Mouse (Mus musculus): ENCODE measurements around the gene Cd38. TPM values are rescaled to one million over a fixed set of nuclear protein-coding genes. Genes with fewer than 3 reads are reported as not detected.
"Not testable (repeated sequence)": the region's sequence is repeated elsewhere in the genome, so short reads cannot be mapped to it uniquely, and the experiment has no call there.

Gene Cd38
- polyA plus RNA-seq, 1 experiment from 2014 or later = 37.7 TPM

- H3K9ac ChIP-seq (replicated peaks; ENCODE audit: low read length); H3K27ac ChIP-seq (ENCODE audit: low read length); H3K27me3 ChIP-seq (ENCODE audit: insufficient read depth, low read length); H3K9me3 ChIP-seq (ENCODE audit: low read length); H3K36me3 ChIP-seq (ENCODE audit: insufficient read depth, low read length); H3K4me3 ChIP-seq (ENCODE audit: low read length); H3K4me2 ChIP-seq (replicated peaks; ENCODE audit: low read depth, low read length); H3K4me1 ChIP-seq (ENCODE audit: insufficient read depth, low read length); ATAC-seq (ENCODE audit: low FRiP score, low TSS enrichment): not testable (repeated sequence)
- WGBS = 95% methylated on average over 4 of the region's 4 CpGs
These were observed 44.5 kb downstream of the Cd38 start, which contains the start of gene Gm7879 for GRCm38 (mm10) chr5:43912844-43913243. TSS of gene Gm7879 (plus strand) at chr5:43913144.

DNA sequence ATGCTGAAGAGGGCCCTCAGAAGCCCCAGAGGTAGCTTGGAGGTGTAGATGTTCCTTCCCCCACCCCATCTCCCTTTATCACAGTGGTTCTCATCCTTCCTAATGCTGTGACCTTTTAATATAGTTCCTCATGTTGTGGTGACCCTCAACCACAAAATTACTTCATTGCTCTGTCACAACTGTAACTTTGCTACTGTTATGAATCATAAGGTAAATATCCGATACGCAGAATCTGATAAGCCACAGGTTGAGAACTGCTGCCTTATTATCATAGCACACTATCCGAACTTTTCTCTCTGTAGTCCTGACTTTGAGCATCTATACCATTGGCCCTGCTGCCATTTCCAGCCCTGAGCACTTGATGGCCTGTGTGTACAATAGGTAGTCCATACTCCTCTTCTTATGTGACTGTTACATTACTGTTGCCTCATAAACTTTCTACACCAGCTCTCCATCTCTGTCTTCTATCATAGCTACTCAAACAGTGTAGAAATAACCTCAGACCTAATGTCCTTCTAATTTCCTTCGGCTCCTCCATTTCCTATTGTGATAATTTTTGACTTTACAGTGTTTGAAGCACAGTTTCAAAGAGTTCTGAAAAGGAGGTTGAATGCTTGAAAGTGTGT lies 47.0 kb downstream of the Cd38 start:
- no peak for ATAC-seq (ENCODE audit: low FRiP score, low TSS enrichment)
- 87% methylated on average over 4 of the region's 4 CpGs for WGBS
- Histone ChIP-seq H3K27me3 (ENCODE audit: insufficient read depth, low read length) (no peaks in the 10 kb centered on the region), H3K4me2 (replicated peaks; ENCODE audit: low read depth, low read length) (no peak overlapping the region), H3K27ac (ENCODE audit: low read length) (no peak overlapping the region), H3K9ac (replicated peaks; ENCODE audit: low read length) (no peak overlapping the region), H3K36me3 (ENCODE audit: insufficient read depth, low read length) (no peaks in the 10 kb centered on the region), H3K4me3 (ENCODE audit: low read length) (no peak overlapping the region), H3K9me3 (ENCODE audit: low read length) (0 out of 2 replicates have a peak, but pooled peaks cover 4% of the 10 kb centered on the region), H3K4me1 (ENCODE audit: insufficient read depth, low read length) (no peaks in the 10 kb centered on the region)

GRCm38 (mm10) chr5:43921877-43922276 lies 53.5 kb downstream of the Cd38 start:
- Histone ChIP-seq H3K27ac (ENCODE audit: low read length) (no peak overlapping the region), H3K27me3 (ENCODE audit: insufficient read depth, low read length) (no peaks in the 10 kb centered on the region), H3K9me3 (ENCODE audit: low read length) (no peaks in the 10 kb centered on the region), H3K4me3 (ENCODE audit: low read length) (no peak overlapping the region), H3K4me1 (ENCODE audit: insufficient read depth, low read length) (no peaks in the 10 kb centered on the region), H3K4me2 (replicated peaks; ENCODE audit: low read depth, low read length) (no peak overlapping the region), H3K9ac (replicated peaks; ENCODE audit: low read length) (no peak overlapping the region), H3K36me3 (ENCODE audit: insufficient read depth, low read length) (no peaks in the 10 kb centered on the region)
- WGBS = 92% methylated on average over 11 of the region's 11 CpGs
- no peak for ATAC-seq (ENCODE audit: low FRiP score, low TSS enrichment)

GRCm38 (mm10) chr5:43923933-43924332 lies 55.6 kb downstream of the Cd38 start:
- Histone ChIP-seq H3K36me3 (ENCODE audit: insufficient read depth, low read length) (no peaks in the 10 kb centered on the region), H3K27me3 (ENCODE audit: insufficient read depth, low read length) (no peaks in the 10 kb centered on the region), H3K9me3 (ENCODE audit: low read length) (no peaks in the 10 kb centered on the region), H3K27ac (ENCODE audit: low read length) (no peak overlapping the region), H3K9ac (replicated peaks; ENCODE audit: low read length) (no peak overlapping the region), H3K4me1 (ENCODE audit: insufficient read depth, low read length) (no peaks in the 10 kb centered on the region), H3K4me2 (replicated peaks; ENCODE audit: low read depth, low read length) (no peak overlapping the region), H3K4me3 (ENCODE audit: low read length) (no peak overlapping the region)
- no peak for ATAC-seq (ENCODE audit: low FRiP score, low TSS enrichment)
- 35% methylated on average over 4 of the region's 4 CpGs for WGBS

GRCm38 (mm10) chr5:43927729-43928128 lies 59.4 kb downstream of the Cd38 start:
- H3K4me3 ChIP-seq (ENCODE audit: low read length) = no peak overlapping the region
- H3K4me2 ChIP-seq (replicated peaks; ENCODE audit: low read depth, low read length) = no peak overlapping the region
- H3K4me1 ChIP-seq (ENCODE audit: insufficient read depth, low read length) = no peaks in the 10 kb centered on the region
- no peak for ATAC-seq (ENCODE audit: low FRiP score, low TSS enrichment)
- no peak overlapping the region for H3K9ac ChIP-seq (replicated peaks; ENCODE audit: low read length)
- no peak overlapping the region for H3K27ac ChIP-seq (ENCODE audit: low read length)
- H3K9me3 ChIP-seq (ENCODE audit: low read length) = no peaks in the 10 kb centered on the region
- H3K27me3 ChIP-seq (ENCODE audit: insufficient read depth, low read length) = no peaks in the 10 kb centered on the region
- no peaks in the 10 kb centered on the region for H3K36me3 ChIP-seq (ENCODE audit: insufficient read depth, low read length)

DNA sequence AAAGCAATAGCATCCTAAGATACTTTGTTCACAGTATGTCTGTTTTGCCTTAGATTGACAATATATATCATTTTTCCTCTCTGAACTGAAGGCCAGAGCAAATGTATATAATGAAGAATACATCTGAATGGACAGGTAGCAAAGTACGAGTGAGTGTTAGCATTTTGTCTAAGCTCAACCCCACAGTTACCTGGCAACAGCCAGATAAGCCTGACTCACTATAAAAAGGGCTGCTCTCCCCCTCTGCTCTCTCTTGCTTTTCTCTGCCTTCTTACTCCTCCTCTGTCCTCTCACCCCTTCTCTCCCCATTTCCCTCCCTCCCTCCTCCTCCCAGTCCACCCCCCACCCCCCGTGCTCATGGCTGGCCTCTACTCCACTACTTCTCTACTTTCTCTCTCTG lies 64.9 kb downstream of the Cd38 start:
- H3K4me3 ChIP-seq (ENCODE audit: low read length) = no peak overlapping the region
- H3K9ac ChIP-seq (replicated peaks; ENCODE audit: low read length) = no peak overlapping the region
- no peak overlapping the region for H3K4me2 ChIP-seq (replicated peaks; ENCODE audit: low read depth, low read length)
- H3K27me3 ChIP-seq (ENCODE audit: insufficient read depth, low read length) = no peaks in the 10 kb centered on the region
- 45% methylated on average over 2 of the region's 2 CpGs for WGBS
- no peaks in the 10 kb centered on the region for H3K4me1 ChIP-seq (ENCODE audit: insufficient read depth, low read length)
- H3K36me3 ChIP-seq (ENCODE audit: insufficient read depth, low read length) = no peaks in the 10 kb centered on the region
- no peak overlapping the region for H3K27ac ChIP-seq (ENCODE audit: low read length)
- ATAC-seq (ENCODE audit: low FRiP score, low TSS enrichment) = no peak
- no peaks in the 10 kb centered on the region for H3K9me3 ChIP-seq (ENCODE audit: low read length)

DNA sequence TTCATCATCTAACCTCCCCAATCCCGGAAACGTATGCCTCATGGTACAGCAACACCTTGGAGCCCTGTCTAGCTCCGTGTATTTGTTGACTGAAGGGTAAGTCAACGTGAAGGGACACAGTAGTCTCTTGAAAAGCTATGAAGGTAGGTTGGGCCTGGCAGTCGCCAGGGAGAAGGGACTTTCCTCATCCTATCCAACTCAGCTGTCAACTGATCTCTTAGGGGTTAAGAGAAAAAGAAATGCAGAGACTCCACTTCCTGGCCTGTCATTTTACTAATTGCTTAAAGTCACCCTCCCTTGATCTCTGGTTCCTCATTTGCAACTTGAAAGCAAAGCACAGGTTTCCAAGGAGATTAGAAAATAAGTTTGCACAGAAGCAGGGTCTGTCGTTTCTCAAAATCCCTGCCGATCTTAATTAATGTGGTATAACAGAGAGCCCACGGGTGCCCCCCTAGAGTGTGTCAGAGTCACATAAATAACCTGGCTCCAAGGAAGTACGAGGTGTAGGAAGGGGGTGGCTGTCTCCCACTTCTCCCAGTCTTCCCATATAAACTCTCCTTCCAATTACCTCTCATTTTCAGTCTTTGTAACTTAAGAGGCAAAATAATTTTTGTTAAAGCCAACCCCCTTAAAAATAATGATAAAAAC lies 79.1 kb downstream of the Cd38 start:
- H3K4me1 ChIP-seq (ENCODE audit: insufficient read depth, low read length) = peaks cover 25% of the 10 kb centered on the region
- no peaks in the 10 kb centered on the region for H3K27me3 ChIP-seq (ENCODE audit: insufficient read depth, low read length)
- peak overlapping the region; percentile 38; the same call in 1 of the 2 replicates for H3K4me3 ChIP-seq (ENCODE audit: low read length)
- H3K9me3 ChIP-seq (ENCODE audit: low read length) = no peaks in the 10 kb centered on the region
- H3K4me2 ChIP-seq (replicated peaks; ENCODE audit: low read depth, low read length) = peak overlapping the region; percentile 59
- peak; percentile 60; the same call in 1 of the 2 replicates for ATAC-seq (ENCODE audit: low FRiP score, low TSS enrichment)
- WGBS = 13% methylated on average over 9 of the region's 9 CpGs
- H3K9ac ChIP-seq (replicated peaks; ENCODE audit: low read length) = 0 out of 2 replicates have a peak overlapping the region, but pooled peaks have one; percentile 4
- H3K27ac ChIP-seq (ENCODE audit: low read length) = peak overlapping the region; percentile 77
- H3K36me3 ChIP-seq (ENCODE audit: insufficient read depth, low read length) = no peaks in the 10 kb centered on the region

DNA sequence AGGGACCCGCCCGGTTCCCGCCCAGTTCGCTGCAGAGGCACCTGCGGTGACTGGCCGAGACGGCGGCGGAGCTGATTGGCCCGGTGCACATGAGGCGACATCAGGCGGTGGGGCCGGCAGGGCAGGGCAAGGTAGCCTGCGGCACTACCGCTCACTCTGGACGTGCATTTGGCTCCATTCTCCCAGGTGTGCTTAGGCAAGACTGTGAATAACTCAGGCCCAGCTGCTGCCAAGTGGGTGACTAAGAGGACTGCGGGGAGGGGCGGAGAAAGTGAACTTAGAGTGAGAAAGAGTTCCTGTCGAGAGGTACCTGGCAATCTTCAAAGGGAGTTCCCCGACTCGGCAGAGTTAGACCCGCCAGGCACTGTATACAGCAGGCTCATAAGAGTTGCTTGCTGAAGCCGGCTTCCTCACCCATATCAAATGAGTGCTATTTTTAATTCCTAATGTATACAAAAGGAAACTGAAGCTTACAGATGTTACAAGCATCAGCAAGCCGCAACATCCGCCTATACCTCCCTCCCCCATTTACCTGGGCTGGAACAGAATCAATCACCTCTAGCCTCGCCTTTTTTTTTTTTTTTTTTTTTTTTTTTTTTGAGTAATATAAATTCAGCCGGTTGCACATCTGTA lies 79.9 kb downstream of the Cd38 start:
- WGBS = 2% methylated on average over 27 of the region's 27 CpGs
- ATAC-seq (ENCODE audit: low FRiP score, low TSS enrichment) = peak; percentile 97
- Histone ChIP-seq H3K36me3 (ENCODE audit: insufficient read depth, low read length) (no peaks in the 10 kb centered on the region), H3K27ac (ENCODE audit: low read length) (peak overlapping the region; percentile 86), H3K4me2 (replicated peaks; ENCODE audit: low read depth, low read length) (peak overlapping the region; percentile 59), H3K27me3 (ENCODE audit: insufficient read depth, low read length) (no peaks in the 10 kb centered on the region), H3K4me3 (ENCODE audit: low read length) (peak overlapping the region; percentile 38), H3K9ac (replicated peaks; ENCODE audit: low read length) (no peak overlapping the region), H3K4me1 (ENCODE audit: insufficient read depth, low read length) (peaks cover 25% of the 10 kb centered on the region), H3K9me3 (ENCODE audit: low read length) (no peaks in the 10 kb centered on the region)

DNA sequence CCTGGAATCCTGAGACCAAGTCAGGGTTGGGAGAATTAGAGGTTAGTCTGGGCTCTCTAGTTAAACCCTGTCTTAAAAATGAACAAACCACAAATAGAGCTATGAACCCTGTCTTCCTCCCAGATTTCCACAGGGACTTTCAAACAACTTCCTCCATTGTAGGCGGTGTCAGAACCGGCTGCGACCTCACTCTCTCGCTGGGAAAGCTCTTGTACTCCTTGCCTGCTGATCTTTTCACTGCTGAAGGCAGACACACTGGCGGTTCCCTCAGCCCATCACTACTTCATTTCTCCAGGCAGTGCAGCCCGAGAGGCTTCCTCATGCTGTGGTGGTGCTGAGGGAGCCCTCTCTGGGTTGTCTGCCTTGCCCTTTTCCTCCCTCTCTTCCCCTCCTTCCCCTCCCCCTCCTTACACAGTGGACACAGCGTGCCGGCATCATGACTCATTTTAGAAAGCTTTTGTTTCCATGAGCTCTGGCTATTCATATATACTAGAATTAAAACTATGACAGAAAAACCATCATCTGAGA lies 80.5 kb downstream of the Cd38 start:
- peak overlapping the region; percentile 59 for H3K4me2 ChIP-seq (replicated peaks; ENCODE audit: low read depth, low read length)
- H3K9me3 ChIP-seq (ENCODE audit: low read length) = no peaks in the 10 kb centered on the region
- 6% methylated on average over 8 of the region's 8 CpGs for WGBS
- peak overlapping the region; percentile 38 for H3K4me3 ChIP-seq (ENCODE audit: low read length)
- no peaks in the 10 kb centered on the region for H3K36me3 ChIP-seq (ENCODE audit: insufficient read depth, low read length)
- H3K9ac ChIP-seq (replicated peaks; ENCODE audit: low read length) = peak overlapping the region; percentile 29; the same call in 1 of the 2 replicates
- peak; percentile 44; the same call in 1 of the 2 replicates for ATAC-seq (ENCODE audit: low FRiP score, low TSS enrichment)
- H3K27me3 ChIP-seq (ENCODE audit: insufficient read depth, low read length) = no peaks in the 10 kb centered on the region
- H3K4me1 ChIP-seq (ENCODE audit: insufficient read depth, low read length) = peaks cover 25% of the 10 kb centered on the region
- peak overlapping the region; percentile 86 for H3K27ac ChIP-seq (ENCODE audit: low read length)

DNA sequence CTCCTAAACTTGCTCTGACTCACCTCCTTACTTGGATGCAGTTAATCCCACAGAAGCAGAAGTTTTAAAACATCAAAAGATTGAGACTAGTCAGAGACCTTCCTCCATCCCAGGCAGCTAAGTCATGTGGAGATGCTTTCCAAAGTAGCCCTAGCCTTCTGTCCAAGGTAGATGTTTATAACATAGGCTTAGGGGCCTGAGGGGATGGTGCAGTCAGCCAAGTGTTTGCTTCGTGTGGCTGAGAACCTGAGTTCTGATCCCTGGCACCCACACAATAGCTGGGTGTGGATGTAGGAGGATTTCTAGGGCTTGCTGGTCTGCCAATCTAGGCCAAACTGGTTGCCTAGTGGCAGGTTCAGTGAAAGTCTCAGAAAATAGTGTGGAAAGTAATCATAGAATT lies 84.9 kb downstream of the Cd38 start:
- Histone ChIP-seq H3K4me1 (ENCODE audit: insufficient read depth, low read length) (peaks cover 12% of the 10 kb centered on the region), H3K4me2 (replicated peaks; ENCODE audit: low read depth, low read length) (no peak overlapping the region), H3K27ac (ENCODE audit: low read length) (no peak overlapping the region), H3K4me3 (ENCODE audit: low read length) (no peak overlapping the region), H3K9ac (replicated peaks; ENCODE audit: low read length) (no peak overlapping the region), H3K27me3 (ENCODE audit: insufficient read depth, low read length) (no peaks in the 10 kb centered on the region), H3K9me3 (ENCODE audit: low read length) (no peaks in the 10 kb centered on the region), H3K36me3 (ENCODE audit: insufficient read depth, low read length) (no peaks in the 10 kb centered on the region)
- 83% methylated on average over 1 of the region's 1 CpGs for WGBS
- no peak for ATAC-seq (ENCODE audit: low FRiP score, low TSS enrichment)

Measured in kidney, embryonic 16.5 days (tissue).